Mouse (Mus musculus): ENCODE data around the gene Slc2a13. TPM values are rescaled to one million over a fixed set of nuclear protein-coding genes. Genes with fewer than 3 reads are reported as not detected.

Slc2a13 gene
- polyA plus RNA-seq, 2 experiments = 0.05 to 0.08 TPM

DNA sequence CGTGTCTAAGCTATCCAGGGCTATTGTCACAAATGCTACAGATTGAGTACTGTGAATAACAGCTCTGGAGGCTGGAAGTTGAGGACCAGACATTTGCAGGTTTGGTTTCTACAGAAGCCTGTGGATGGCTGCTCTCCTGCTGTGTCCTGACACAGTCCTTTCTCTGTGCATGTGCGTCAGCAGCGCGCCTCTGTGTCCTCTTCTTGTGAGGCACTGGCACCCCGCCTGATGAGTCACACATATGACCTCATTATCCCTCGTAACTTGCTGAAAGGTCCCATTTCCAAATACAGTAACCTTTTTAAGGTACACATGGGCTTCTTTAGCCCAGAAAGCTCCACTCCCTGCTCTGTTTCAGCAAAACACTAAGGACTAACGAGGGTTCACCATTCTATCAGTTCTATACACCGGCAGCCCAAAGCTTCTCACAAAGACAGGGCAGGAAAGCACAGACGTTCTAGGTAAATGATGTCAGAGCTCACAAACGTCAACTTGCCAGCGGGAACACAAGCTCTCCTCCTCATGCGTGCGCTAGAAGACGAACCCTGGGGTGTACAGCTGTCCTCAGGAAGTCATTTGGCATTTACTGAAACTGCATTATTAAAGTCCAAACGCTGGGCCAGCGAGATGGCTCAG lies 109.9 kb downstream of the Slc2a13 start:
- TF ChIP-seq EP300 (IDR thresholded peaks at IDR 0.05; ENCODE audit: low read depth) (no peak), CTCF (IDR thresholded peaks at IDR 0.05; ENCODE audit: low read depth) (no peak)
- Histone ChIP-seq H3K27ac (no peak overlapping the region), H3K4me2 (ENCODE audit: low read depth) (no peak overlapping the region), H3K4me1 (replicated peaks; ENCODE audit: control insufficient read depth in 2 of 2, insufficient read depth in 2 of 2, low read length in 1 of 2) (no peaks in the 10 kb centered on the region), H3K9ac (replicated peaks) (no peak overlapping the region), H3K27me3 (ENCODE audit: control insufficient read depth, insufficient read depth, low read length) (no peaks in the 10 kb centered on the region), H3K4me3 (ENCODE audit: insufficient read depth in 1 of 2, low read depth in 2 of 2, low read length in 2 of 2) (no peak overlapping the region), H3K9me3 (ENCODE audit: control insufficient read depth, low read length) (no peaks in the 10 kb centered on the region), H3K36me3 (replicated peaks; ENCODE audit: control insufficient read depth, insufficient read depth, low read depth) (no peaks in the 10 kb centered on the region)
- ATAC-seq (ENCODE audit: insufficient read depth) (no peak), DNase-seq (ENCODE audit: low read depth in 3 of 3, low spot score in 3 of 3) (no peak)
- 64% methylated on average over 16 of the region's 16 CpGs for WGBS (ENCODE audit: insufficient replicate concordance)

DNA sequence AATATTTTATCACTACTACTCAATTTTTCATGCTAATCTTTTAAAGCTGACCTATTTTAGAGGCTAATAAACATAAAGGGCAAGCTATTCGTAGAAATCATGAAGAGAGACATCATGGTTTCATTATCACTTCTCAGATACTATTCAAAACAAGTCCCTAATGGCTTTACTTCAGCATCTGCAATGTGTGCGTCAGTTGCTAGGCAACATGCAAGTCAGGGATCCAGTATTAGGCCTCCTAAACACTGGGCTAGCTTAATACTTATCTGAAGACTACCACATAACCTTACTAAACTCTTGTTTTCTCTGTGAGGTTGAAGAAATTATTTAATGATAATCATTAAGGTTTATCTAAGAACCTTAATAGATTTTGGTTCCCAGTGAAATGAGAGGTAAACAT lies 111.1 kb downstream of the Slc2a13 start:
- Histone ChIP-seq H3K27ac (no peak overlapping the region), H3K4me2 (ENCODE audit: low read depth) (no peak overlapping the region), H3K4me1 (replicated peaks; ENCODE audit: control insufficient read depth in 2 of 2, insufficient read depth in 2 of 2, low read length in 1 of 2) (no peaks in the 10 kb centered on the region), H3K27me3 (ENCODE audit: control insufficient read depth, insufficient read depth, low read length) (no peaks in the 10 kb centered on the region), H3K9me3 (ENCODE audit: control insufficient read depth, low read length) (no peaks in the 10 kb centered on the region), H3K36me3 (replicated peaks; ENCODE audit: control insufficient read depth, insufficient read depth, low read depth) (no peaks in the 10 kb centered on the region), H3K4me3 (ENCODE audit: insufficient read depth in 1 of 2, low read depth in 2 of 2, low read length in 2 of 2) (no peak overlapping the region), H3K9ac (replicated peaks) (no peak overlapping the region)
- whole genome bisulfite sequencing (ENCODE audit: insufficient replicate concordance) = 53% methylated on average over 2 of the region's 2 CpGs
- no peak for TF ChIP-seq EP300 (IDR thresholded peaks at IDR 0.05; ENCODE audit: low read depth)
- no peak for TF ChIP-seq CTCF (IDR thresholded peaks at IDR 0.05; ENCODE audit: low read depth)
- no peak for DNase-seq (ENCODE audit: low read depth in 3 of 3, low spot score in 3 of 3)
- no peak for ATAC-seq (ENCODE audit: insufficient read depth)

DNA sequence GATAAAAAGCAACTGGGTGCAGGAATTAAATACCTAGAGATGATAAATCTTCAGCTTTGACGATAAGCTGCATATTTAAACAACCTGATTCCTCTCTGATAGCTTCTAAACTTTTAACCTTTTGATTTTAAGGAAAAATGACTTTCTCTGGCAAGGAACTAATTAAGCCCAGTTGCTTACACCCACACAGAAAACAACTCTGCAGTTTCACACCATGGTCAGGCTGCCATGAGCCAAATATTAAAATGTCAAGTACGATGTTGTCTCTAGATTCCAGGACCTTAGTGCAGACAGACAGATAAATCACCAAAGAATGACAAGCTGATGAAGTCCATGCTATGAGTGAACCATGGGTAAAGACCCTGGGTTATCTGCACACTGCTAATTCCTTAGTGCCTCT lies 115.9 kb downstream of the Slc2a13 start:
- no peak overlapping the region for H3K4me3 ChIP-seq (ENCODE audit: insufficient read depth in 1 of 2, low read depth in 2 of 2, low read length in 2 of 2)
- H3K27ac ChIP-seq = no peak overlapping the region
- no peaks in the 10 kb centered on the region for H3K9me3 ChIP-seq (ENCODE audit: control insufficient read depth, low read length)
- no peak overlapping the region for H3K9ac ChIP-seq (replicated peaks)
- no peaks in the 10 kb centered on the region for H3K36me3 ChIP-seq (replicated peaks; ENCODE audit: control insufficient read depth, insufficient read depth, low read depth)
- DNase-seq (ENCODE audit: low read depth in 3 of 3, low spot score in 3 of 3) (no peak), ATAC-seq (ENCODE audit: insufficient read depth) (no peak)
- H3K27me3 ChIP-seq (ENCODE audit: control insufficient read depth, insufficient read depth, low read length) = no peaks in the 10 kb centered on the region
- TF ChIP-seq EP300 (IDR thresholded peaks at IDR 0.05; ENCODE audit: low read depth) (no peak), CTCF (IDR thresholded peaks at IDR 0.05; ENCODE audit: low read depth) (no peak)
- H3K4me1 ChIP-seq (replicated peaks; ENCODE audit: control insufficient read depth in 2 of 2, insufficient read depth in 2 of 2, low read length in 1 of 2) = no peaks in the 10 kb centered on the region
- H3K4me2 ChIP-seq (ENCODE audit: low read depth) = no peak overlapping the region
- 50% methylated on average over 2 of the region's 2 CpGs for WGBS (ENCODE audit: insufficient replicate concordance)

DNA sequence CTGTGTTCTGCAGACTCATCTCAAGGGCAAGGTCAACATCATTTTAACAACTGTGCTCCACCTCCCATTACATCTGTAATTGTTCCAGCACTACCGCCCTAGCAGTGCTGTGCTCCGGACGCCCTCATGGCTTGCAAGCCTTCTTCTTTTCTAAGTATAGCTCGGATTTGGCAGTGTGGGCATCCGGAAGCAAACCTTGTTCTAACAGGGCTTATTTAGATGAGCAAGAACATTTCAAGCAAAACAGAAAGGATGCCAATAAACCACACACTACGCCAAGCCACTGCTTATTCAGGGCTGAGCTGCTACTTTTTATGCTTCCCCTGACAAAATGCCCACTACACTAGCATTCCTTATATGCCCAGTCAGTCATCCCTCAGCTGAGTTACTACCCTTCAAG lies 127.7 kb downstream of the Slc2a13 start:
- TF ChIP-seq EP300 (IDR thresholded peaks at IDR 0.05; ENCODE audit: low read depth) (no peak), CTCF (IDR thresholded peaks at IDR 0.05; ENCODE audit: low read depth) (no peak)
- Histone ChIP-seq H3K9me3 (ENCODE audit: control insufficient read depth, low read length) (no peaks in the 10 kb centered on the region), H3K9ac (replicated peaks) (no peak overlapping the region), H3K4me2 (ENCODE audit: low read depth) (no peak overlapping the region), H3K27me3 (ENCODE audit: control insufficient read depth, insufficient read depth, low read length) (no peaks in the 10 kb centered on the region), H3K4me1 (replicated peaks; ENCODE audit: control insufficient read depth in 2 of 2, insufficient read depth in 2 of 2, low read length in 1 of 2) (no peaks in the 10 kb centered on the region), H3K27ac (no peak overlapping the region), H3K36me3 (replicated peaks; ENCODE audit: control insufficient read depth, insufficient read depth, low read depth) (no peaks in the 10 kb centered on the region), H3K4me3 (ENCODE audit: insufficient read depth in 1 of 2, low read depth in 2 of 2, low read length in 2 of 2) (no peak overlapping the region)
- 70% methylated on average over 6 of the region's 6 CpGs for WGBS (ENCODE audit: insufficient replicate concordance)
- no peak for DNase-seq (ENCODE audit: low read depth in 3 of 3, low spot score in 3 of 3)
- ATAC-seq (ENCODE audit: insufficient read depth) = no peak

DNA sequence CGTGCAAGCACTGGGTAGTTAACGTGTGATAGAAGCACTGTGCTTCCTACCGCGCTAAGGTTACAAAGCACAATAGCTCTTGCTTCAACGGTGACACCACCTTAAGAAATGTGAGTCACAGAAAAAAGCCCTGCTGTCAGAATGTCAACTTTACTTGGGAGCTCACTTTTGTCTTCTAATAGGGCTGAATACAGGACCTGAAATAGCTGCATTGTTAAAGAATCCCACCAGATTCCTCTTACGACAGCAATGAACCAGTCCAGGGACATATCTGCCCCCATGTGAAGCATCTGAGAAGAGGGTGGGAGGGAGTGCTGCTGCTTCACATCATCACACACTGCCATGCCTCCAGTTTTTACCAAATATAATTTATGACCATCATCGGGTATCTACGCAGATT lies 129.6 kb downstream of the Slc2a13 start:
- no peaks in the 10 kb centered on the region for H3K4me1 ChIP-seq (replicated peaks; ENCODE audit: control insufficient read depth in 2 of 2, insufficient read depth in 2 of 2, low read length in 1 of 2)
- H3K4me2 ChIP-seq (ENCODE audit: low read depth) = no peak overlapping the region
- H3K36me3 ChIP-seq (replicated peaks; ENCODE audit: control insufficient read depth, insufficient read depth, low read depth) = no peaks in the 10 kb centered on the region
- no peak overlapping the region for H3K9ac ChIP-seq (replicated peaks)
- H3K4me3 ChIP-seq (ENCODE audit: insufficient read depth in 1 of 2, low read depth in 2 of 2, low read length in 2 of 2) = no peak overlapping the region
- 73% methylated on average over 8 of the region's 8 CpGs for WGBS (ENCODE audit: insufficient replicate concordance)
- H3K9me3 ChIP-seq (ENCODE audit: control insufficient read depth, low read length) = no peaks in the 10 kb centered on the region
- no peaks in the 10 kb centered on the region for H3K27me3 ChIP-seq (ENCODE audit: control insufficient read depth, insufficient read depth, low read length)
- no peak overlapping the region for H3K27ac ChIP-seq
- TF ChIP-seq EP300 (IDR thresholded peaks at IDR 0.05; ENCODE audit: low read depth) (no peak), CTCF (IDR thresholded peaks at IDR 0.05; ENCODE audit: low read depth) (no peak)
- ATAC-seq (ENCODE audit: insufficient read depth) (no peak), DNase-seq (ENCODE audit: low read depth in 3 of 3, low spot score in 3 of 3) (no peak)
